Mouse (Mus musculus) spleen, postnatal 4 days (tissue): Measurements from ENCODE around the gene Nub1.
"Not testable (repeated sequence)": the region's sequence is repeated elsewhere in the genome, so short reads cannot be mapped to it uniquely, and the experiment has no call there.

Source experiments
- DNase-seq, 2 experiments: peaks; one replicate each; pipeline ENCODE4 v3.0.0; 2022; ENCODE audit warnings: low spot score in 2 of 2

The Nub1 gene

GRCm38 (mm10) chr5:24685366-24686093 is at the start of gene Nub1:
Gene Nub1 (plus strand): TSS chr5:24685532.
- peak; percentile 99 for DNase-seq

GRCm38 (mm10) chr5:24636987-24637386 is 48.3 kb upstream of the Nub1 start:
- DNase-seq: no peak

- no peak for DNase-seq
These were observed 47.2 kb upstream of the Nub1 start for GRCm38 (mm10) chr5:24638131-24638530.

- DNase-seq: no peak
These were observed 46.3 kb upstream of the Nub1 start for GRCm38 (mm10) chr5:24639081-24639480.

- DNase-seq: no peak
These were observed 39.9 kb upstream of the Nub1 start for GRCm38 (mm10) chr5:24645454-24645853.

GRCm38 (mm10) chr5:24649231-24649630 is 36.1 kb upstream of the Nub1 start:
- DNase-seq: no peak

- DNase-seq: no peak
These were observed 35.6 kb upstream of the Nub1 start for GRCm38 (mm10) chr5:24649701-24650100.

- no peak for DNase-seq
These were observed 34.0 kb upstream of the Nub1 start for GRCm38 (mm10) chr5:24651356-24651755.

- DNase-seq: peak; percentile 65 to 89
These were observed 33.3 kb upstream of the Nub1 start for GRCm38 (mm10) chr5:24651768-24652752.

GRCm38 (mm10) chr5:24652780-24653179 is 32.6 kb upstream of the Nub1 start:
- DNase-seq: no peak

GRCm38 (mm10) chr5:24654491-24654890 is 30.8 kb upstream of the Nub1 start:
- no peak for DNase-seq

GRCm38 (mm10) chr5:24657113-24657512 is 28.2 kb upstream of the Nub1 start:
- DNase-seq: no peak

- DNase-seq: no peak
These were observed 25.5 kb upstream of the Nub1 start for GRCm38 (mm10) chr5:24659708-24660423.

GRCm38 (mm10) chr5:24661457-24661856 is 23.9 kb upstream of the Nub1 start:
- DNase-seq: no peak

- peak; percentile 69 to 86 for DNase-seq
These were observed 11.1 kb upstream of the Nub1 start for GRCm38 (mm10) chr5:24674238-24674637.

- no peak for DNase-seq
These were observed 3.9 kb upstream of the Nub1 start for GRCm38 (mm10) chr5:24681436-24681835.

GRCm38 (mm10) chr5:24684578-24685365 is 560 bp upstream of the Nub1 start:
- DNase-seq: peak in 1 of 2 experiments; percentile 25

- DNase-seq: no peak
These were observed 844 bp downstream of the Nub1 start for GRCm38 (mm10) chr5:24686176-24686575.

GRCm38 (mm10) chr5:24686671-24687420 is 1.5 kb downstream of the Nub1 start:
- DNase-seq: not testable (repeated sequence)

- peak; percentile 43 to 69 for DNase-seq
These were observed 2.4 kb downstream of the Nub1 start for GRCm38 (mm10) chr5:24687696-24688095.
